8 mouse cellular contexts compared by ENCODE assay signal in the genomic region with DNA sequence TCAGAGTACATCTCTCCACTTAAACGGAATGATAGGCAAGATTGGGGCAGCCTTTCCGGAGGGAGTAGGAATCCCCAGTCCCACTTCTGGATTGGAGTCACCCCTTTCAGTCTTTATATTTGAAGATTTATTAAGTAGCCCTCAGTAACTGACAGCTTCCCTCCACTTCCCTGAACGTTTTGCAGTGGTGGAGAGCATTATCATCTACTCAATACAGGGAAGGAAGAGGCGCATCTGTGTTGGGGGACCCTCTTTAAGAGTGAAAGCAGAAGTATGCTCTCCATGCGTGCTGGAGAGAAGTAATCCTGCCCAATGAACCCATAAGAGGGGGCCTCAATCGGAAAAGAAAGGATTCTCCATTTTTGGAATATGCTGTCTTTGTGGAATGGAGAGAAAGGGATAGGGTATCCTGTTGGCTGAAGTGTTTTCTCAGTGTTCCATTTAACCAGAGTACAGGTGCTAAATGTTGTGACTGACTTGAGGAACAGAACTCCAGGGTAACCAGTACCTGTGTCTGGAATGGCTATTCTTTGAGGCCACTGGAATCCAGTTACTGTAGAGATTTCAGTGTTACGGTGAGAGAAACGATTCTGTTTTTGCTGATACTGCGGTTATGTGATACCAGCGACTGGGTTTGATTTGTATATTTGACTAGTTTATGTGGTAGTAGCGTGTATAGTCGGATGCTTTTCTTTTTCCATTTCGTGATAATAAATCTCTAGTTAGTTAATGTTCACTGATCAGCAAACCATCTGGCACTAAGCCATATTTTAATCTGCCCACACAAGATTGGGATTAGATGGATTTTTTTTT. TPM values are rescaled to one million over a fixed set of nuclear protein-coding genes. Genes with fewer than 3 reads are reported as not detected.
A peak's percentile ranks its signal among the peaks of the same experiment; 100 is the strongest.
DNase-seq lines count a peak whose midpoint lies in the region; ATAC-seq and TF ChIP-seq lines count a peak whose summit lies in the region.

No protein-coding gene starts in this region.

- H3K4me2 ChIP-seq in lung, embryonic 14.5 days, result peak overlapping the region; percentile 71
- H3K4me2 ChIP-seq in forebrain, postnatal 0 days (ENCODE audit: low read depth), result peak overlapping the region; percentile 68

- WGBS in lung, embryonic 14.5 days, result 2% methylated on average over 13 of the region's 13 CpGs
- WGBS in bone marrow, adult 2 months, result 2% methylated on average over 13 of the region's 13 CpGs
- 6% methylated on average over 13 of the region's 13 CpGs for WGBS in forebrain, postnatal 0 days
- 13% methylated on average over 13 of the region's 13 CpGs for WGBS in limb, embryonic 10.5 days

- no peak for ATAC-seq in lung, embryonic 14.5 days (ENCODE audit: insufficient read depth)
- peak; percentile 2; the same call in 1 of the 2 replicates for ATAC-seq in forebrain, postnatal 0 days

- H3K27ac ChIP-seq in lung, embryonic 14.5 days (ENCODE audit: low read depth), result peak overlapping the region; percentile 88; the same call in 1 of the 2 replicates
- H3K27ac ChIP-seq in bone marrow, adult 2 months (ENCODE audit: control insufficient read depth, insufficient read depth, low read depth, low read length, poor library complexity), result peak overlapping the region; percentile 92
- 0 out of 2 replicates have a peak overlapping the region, but pooled peaks have one; percentile 90 for H3K27ac ChIP-seq in forebrain, postnatal 0 days (ENCODE audit: low read depth, low read length)
- peak overlapping the region; percentile 98 for H3K27ac ChIP-seq in limb, embryonic 10.5 days

- H3K9me3 ChIP-seq in lung, embryonic 14.5 days (ENCODE audit: low read depth, low read length), result no peaks in the 10 kb centered on the region
- H3K9me3 ChIP-seq in forebrain, postnatal 0 days (ENCODE audit: low read length), result no peaks in the 10 kb centered on the region
- no peaks in the 10 kb centered on the region for H3K9me3 ChIP-seq in limb, embryonic 10.5 days (replicated peaks)

- no peak for TF ChIP-seq POLR2A in bone marrow, adult 2 months (IDR thresholded peaks at IDR 0.05; ENCODE audit: borderline replicate concordance, control insufficient read depth, low read depth, low read length)

- DNase-seq in lung, embryonic 14.5 days, result peak; percentile 45
- DNase-seq in lung, postnatal 4 days, result no peak
- peak; percentile 35 for DNase-seq in forebrain, postnatal 0 days
- peak; percentile 40 for DNase-seq in limb, embryonic 10.5 days (ENCODE audit: low spot score)
- peak; percentile 41 for DNase-seq in neural tube, embryonic 10.5 days (ENCODE audit: extremely low spot score, low spot score)
- no peak for DNase-seq in left cerebral cortex, postnatal 4 days
- no peak for DNase-seq in c-Kit-positive CD71-positive TER-119-positive erythroid progenitor cells, embryonic 14.5 days (ENCODE audit: low spot score)

- intact Hi-C loops in left cerebral cortex, postnatal 4 days (cut with DNase I), result no loop called here

- no peaks in the 10 kb centered on the region for H3K27me3 ChIP-seq in lung, embryonic 14.5 days (ENCODE audit: insufficient read depth, low read length)
- no peaks in the 10 kb centered on the region for H3K27me3 ChIP-seq in forebrain, postnatal 0 days (ENCODE audit: insufficient read depth, low read length)
- H3K27me3 ChIP-seq in limb, embryonic 10.5 days (ENCODE audit: low read depth, poor library complexity, severe bottlenecking), result no peaks in the 10 kb centered on the region

- no peak for TF ChIP-seq CTCF in lung, embryonic 14.5 days (IDR thresholded peaks at IDR 0.05; ENCODE audit: low read depth)
- no peak for TF ChIP-seq CTCF in bone marrow, adult 2 months (IDR thresholded peaks at IDR 0.05; ENCODE audit: control insufficient read depth, insufficient read depth, low read length)
- no peak for TF ChIP-seq CTCF in forebrain, postnatal 0 days (IDR thresholded peaks at IDR 0.05; ENCODE audit: low read depth)

- no peaks in the 10 kb centered on the region for H3K36me3 ChIP-seq in lung, embryonic 14.5 days (ENCODE audit: insufficient read depth)
- H3K36me3 ChIP-seq in forebrain, postnatal 0 days (ENCODE audit: insufficient read depth), result no peaks in the 10 kb centered on the region
- no peaks in the 10 kb centered on the region for H3K36me3 ChIP-seq in limb, embryonic 10.5 days

- H3K4me3 ChIP-seq in lung, embryonic 14.5 days (ENCODE audit: low read depth, low read length), result peak overlapping the region; percentile 89
- peak overlapping the region; percentile 94 for H3K4me3 ChIP-seq in bone marrow, adult 2 months (replicated peaks; ENCODE audit: control insufficient read depth, low read depth, low read length)
- peak overlapping the region; percentile 86 for H3K4me3 ChIP-seq in forebrain, postnatal 0 days (ENCODE audit: low read depth, low read length)
- peak overlapping the region; percentile 97 for H3K4me3 ChIP-seq in limb, embryonic 10.5 days

- H3K4me1 ChIP-seq in lung, embryonic 14.5 days (ENCODE audit: insufficient read depth), result peaks cover 20% of the 10 kb centered on the region
- H3K4me1 ChIP-seq in bone marrow, adult 2 months (ENCODE audit: control insufficient read depth, insufficient read depth, low read length), result peaks cover 2% of the 10 kb centered on the region
- H3K4me1 ChIP-seq in forebrain, postnatal 0 days (ENCODE audit: insufficient read depth), result peaks cover 6% of the 10 kb centered on the region; the same call in 1 of the 2 replicates
- H3K4me1 ChIP-seq in limb, embryonic 10.5 days, result peaks cover 28% of the 10 kb centered on the region

- peak overlapping the region; percentile 92 for H3K9ac ChIP-seq in lung, embryonic 14.5 days
- peak overlapping the region; percentile 79 for H3K9ac ChIP-seq in forebrain, postnatal 0 days

RNA-seq across cellular contexts. Expression of a gene that starts 1.1 kb away (rescaled TPM):
- polyA plus RNA-seq in lung, embryonic 14.5 days (2014; fragmentation: Nextera tagmentation; extraction: Ambion mirVana), result 51.4 and 55.3 TPM in 2 replicates
- 4.2 and 8.9 TPM in 2 replicates for polyA plus RNA-seq in bone marrow, adult 2 months (2011; ENCODE audit: insufficient read depth, insufficient read length, low replicate concordance, missing spikeins)
- total RNA-seq in forebrain, postnatal 0 days (2014; rRNA removed), result 51.5 and 58.7 TPM in 2 replicates
- 12.9 and 20.0 TPM in 2 replicates for polyA plus RNA-seq in forebrain, postnatal 0 days (2015; fragmentation: Nextera tagmentation; extraction: Ambion mirVana)
- 71.6 and 72.3 TPM in 2 replicates for polyA plus RNA-seq in limb, embryonic 10.5 days (2016; fragmentation: Nextera tagmentation; extraction: Ambion mirVana)
- total RNA-seq in left cerebral cortex, postnatal 4 days (2021), result 10 to 100 TPM; 44.9 to 47.8 TPM

Comparison
In these comparisons a context has a peak if more than half of its experiments do, and no peak if none do; other contexts are left out.
1. DNase-seq: peak in lung, embryonic 14.5 days (single experiment), forebrain, postnatal 0 days (single experiment), limb, embryonic 10.5 days (single experiment) and neural tube, embryonic 10.5 days (single experiment); none in lung, postnatal 4 days (0 of 2), left cerebral cortex, postnatal 4 days (single experiment) and c-Kit-positive CD71-positive TER-119-positive erythroid progenitor cells, embryonic 14.5 days (single experiment).
2. Peak in every context shown above with its lines, with median percentiles within 50 percentile points of each other: H3K27ac ChIP-seq and H3K4me3 ChIP-seq.